9 mouse cellular contexts compared by ENCODE assay signal in the genomic region with DNA sequence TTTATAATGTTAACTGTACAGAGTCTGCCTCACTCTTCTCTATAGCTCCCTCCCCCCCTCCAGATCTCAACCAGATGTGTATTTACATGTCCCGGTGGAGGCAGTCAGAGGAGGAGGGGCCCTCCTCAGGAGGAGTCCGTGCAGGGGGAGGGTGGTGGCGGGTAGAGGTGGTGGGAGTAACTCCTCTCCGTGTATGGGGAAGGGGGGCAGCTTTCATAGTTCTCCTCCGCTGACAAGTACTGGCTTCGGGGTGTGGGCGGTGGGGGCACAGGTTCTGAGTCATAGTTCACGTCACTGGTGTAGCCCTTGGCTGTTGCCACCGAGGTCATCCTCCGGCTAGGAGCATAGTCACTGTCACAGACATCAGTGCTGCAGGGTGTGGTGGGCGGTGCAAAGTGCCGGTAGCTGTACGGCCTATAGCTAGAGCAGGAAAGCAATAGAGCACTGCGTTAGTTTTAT. TPM values are rescaled to one million over a fixed set of nuclear protein-coding genes. Genes with fewer than 3 reads are reported as not detected.
DNase-seq lines count a peak whose midpoint lies in the region; ATAC-seq and TF ChIP-seq lines count a peak whose summit lies in the region.
"Had no signal": no experiment of that assay in that cellular context is flagged by ENCODE, and none has a peak within 500 bp of the region (broad histone marks: within the 10 kb centered on the region; RNA-seq: fewer than 3 reads in every experiment).

No protein-coding gene starts in this region.

- no peak for TF ChIP-seq EP300 in heart, postnatal 0 days (IDR thresholded peaks at IDR 0.05; ENCODE audit: low read depth)

- no peaks in the 10 kb centered on the region for H3K4me1 ChIP-seq in heart, postnatal 0 days (ENCODE audit: control insufficient read depth, insufficient read depth)
- peaks cover 6% of the 10 kb centered on the region; the same call in 1 of the 2 replicates for H3K4me1 ChIP-seq in heart, embryonic 10.5 days
- peaks cover 12% of the 10 kb centered on the region for H3K4me1 ChIP-seq in embryonic facial prominence, embryonic 10.5 days
- H3K4me1 ChIP-seq in neural tube, embryonic 15.5 days, result 0 out of 2 replicates have a peak, but pooled peaks cover 3% of the 10 kb centered on the region
- no peaks in the 10 kb centered on the region for H3K4me1 ChIP-seq in cerebellum, adult 2 months (ENCODE audit: control insufficient read depth, insufficient read depth, low read length)

- no peak overlapping the region for H3K4me2 ChIP-seq in heart, postnatal 0 days (ENCODE audit: low read depth, low read length)
- no peak overlapping the region for H3K4me2 ChIP-seq in neural tube, embryonic 15.5 days

- WGBS in heart, postnatal 0 days, result 60% methylated on average over 14 of the region's 14 CpGs
- 60% methylated on average over 14 of the region's 14 CpGs for WGBS in heart, embryonic 10.5 days
- WGBS in embryonic facial prominence, embryonic 10.5 days, result 54% methylated on average over 14 of the region's 14 CpGs
- WGBS in neural tube, embryonic 15.5 days, result 61% methylated on average over 14 of the region's 14 CpGs
- 68% methylated on average over 14 of the region's 14 CpGs for WGBS in cerebellum, adult 2 months

- H3K4me3 ChIP-seq in heart, postnatal 0 days (ENCODE audit: low read depth, low read length), result no peak overlapping the region
- H3K4me3 ChIP-seq in heart, embryonic 10.5 days, result no peak overlapping the region
- H3K4me3 ChIP-seq in embryonic facial prominence, embryonic 10.5 days, result no peak overlapping the region
- no peak overlapping the region for H3K4me3 ChIP-seq in neural tube, embryonic 15.5 days (replicated peaks)
- H3K4me3 ChIP-seq in cerebellum, adult 2 months (replicated peaks; ENCODE audit: insufficient read depth, low read depth, low read length), result no peak overlapping the region

- TF ChIP-seq POLR2A in cerebellum, adult 2 months (IDR thresholded peaks at IDR 0.05; ENCODE audit: borderline replicate concordance, insufficient read depth, low read length), result no peak

- no peak for DNase-seq in heart, postnatal 0 days (ENCODE audit: low spot score)
- no peak for DNase-seq in heart, embryonic 10.5 days (ENCODE audit: low spot score)
- peak; percentile 51 for DNase-seq in CD4-positive, CD25-positive, alpha-beta regulatory T cell, adult 2 months (ENCODE audit: low read depth, low spot score)
- peak; percentile 76 for DNase-seq in embryonic facial prominence, embryonic 10.5 days (ENCODE audit: low spot score)
- DNase-seq in induced T-regulatory cell, adult 2 months (ENCODE audit: low read depth), result peak; percentile 28
- DNase-seq in cerebellum, adult 11-12 months, result no peak
- DNase-seq in cerebellum, adult 2 months, result no peak

- TF ChIP-seq CTCF in heart, postnatal 0 days (IDR thresholded peaks at IDR 0.05; ENCODE audit: low read depth), result no peak
- no peak for TF ChIP-seq CTCF in cerebellum, adult 2 months (IDR thresholded peaks at IDR 0.05; ENCODE audit: borderline replicate concordance, insufficient read depth, low read depth, low read length)

- H3K27me3 ChIP-seq in heart, postnatal 0 days (ENCODE audit: control insufficient read depth, insufficient read depth, low read length), result no peaks in the 10 kb centered on the region
- H3K27me3 ChIP-seq in heart, embryonic 10.5 days (ENCODE audit: insufficient read depth, poor library complexity, severe bottlenecking), result no peaks in the 10 kb centered on the region
- H3K27me3 ChIP-seq in embryonic facial prominence, embryonic 10.5 days (replicated peaks; ENCODE audit: low read depth, poor library complexity, severe bottlenecking), result no peaks in the 10 kb centered on the region
- H3K27me3 ChIP-seq in neural tube, embryonic 15.5 days (replicated peaks), result no peaks in the 10 kb centered on the region
- H3K27me3 ChIP-seq in cerebellum, adult 2 months (ENCODE audit: control insufficient read depth, insufficient read depth, low read length), result no peaks in the 10 kb centered on the region

- 0 out of 2 replicates have a peak, but pooled peaks have one; percentile 20 for ATAC-seq in heart, postnatal 0 days (ENCODE audit: insufficient read depth, low read depth)
- ATAC-seq in neural tube, embryonic 15.5 days (ENCODE audit: low FRiP score), result peak; percentile 61

- H3K36me3 ChIP-seq in heart, postnatal 0 days (replicated peaks; ENCODE audit: control insufficient read depth, insufficient read depth, low read length), result peaks cover 78% of the 10 kb centered on the region
- peaks cover 73% of the 10 kb centered on the region for H3K36me3 ChIP-seq in heart, embryonic 10.5 days
- peaks cover 92% of the 10 kb centered on the region for H3K36me3 ChIP-seq in embryonic facial prominence, embryonic 10.5 days (replicated peaks)
- peaks cover 58% of the 10 kb centered on the region for H3K36me3 ChIP-seq in neural tube, embryonic 15.5 days

- no peak overlapping the region for H3K27ac ChIP-seq in heart, postnatal 0 days (ENCODE audit: low read depth)
- no peak overlapping the region for H3K27ac ChIP-seq in heart, embryonic 10.5 days
- peak overlapping the region; percentile 57; the same call in 1 of the 2 replicates for H3K27ac ChIP-seq in embryonic facial prominence, embryonic 10.5 days (replicated peaks)
- no peak overlapping the region for H3K27ac ChIP-seq in neural tube, embryonic 15.5 days (replicated peaks)
- no peak overlapping the region for H3K27ac ChIP-seq in cerebellum, adult 2 months (ENCODE audit: insufficient read depth, low read length)

- H3K9ac ChIP-seq in heart, postnatal 0 days (replicated peaks; ENCODE audit: low read depth, low read length), result no peak overlapping the region
- no peak overlapping the region for H3K9ac ChIP-seq in neural tube, embryonic 15.5 days (replicated peaks)

- H3K9me3 ChIP-seq in heart, postnatal 0 days (replicated peaks; ENCODE audit: control insufficient read depth, low read length), result no peaks in the 10 kb centered on the region
- no peaks in the 10 kb centered on the region for H3K9me3 ChIP-seq in heart, embryonic 10.5 days
- H3K9me3 ChIP-seq in embryonic facial prominence, embryonic 10.5 days, result no peaks in the 10 kb centered on the region
- no peaks in the 10 kb centered on the region for H3K9me3 ChIP-seq in neural tube, embryonic 15.5 days (replicated peaks)

RNA-seq across cellular contexts. Expression of a gene that starts 54.6 kb away (rescaled TPM):
- 0.69 TPM in 1 of 2 replicates, not detected in the other for total RNA-seq in heart, postnatal 0 days (2014; rRNA removed; ENCODE audit: low replicate concordance)
- polyA plus RNA-seq in heart, postnatal 0 days (2015; fragmentation: Nextera tagmentation; extraction: Ambion mirVana), result 0.22 TPM in 1 of 2 replicates, not detected in the other
- polyA plus RNA-seq in heart, embryonic 10.5 days (2016; fragmentation: Nextera tagmentation; extraction: Ambion mirVana), result 0.09 and 0.33 TPM in 2 replicates
- 0.47 and 0.74 TPM in 2 replicates for polyA plus RNA-seq in embryonic facial prominence, embryonic 10.5 days (2016; fragmentation: Nextera tagmentation; extraction: Ambion mirVana)
- polyA plus RNA-seq in neural tube, embryonic 15.5 days (2015; fragmentation: Nextera tagmentation; extraction: Ambion mirVana), result 0.18 and 6.7 TPM in 2 replicates
- not detected in 2 replicates for polyA plus RNA-seq in cerebellum, adult 2 months (2012; rRNA removed)
- total RNA-seq: gastrocnemius, postnatal 4 days had no signal

Comparison
In these comparisons a context has a peak if more than half of its experiments do, and no peak if none do; other contexts are left out.
1. DNase-seq: peak in CD4-positive, CD25-positive, alpha-beta regulatory T cell, adult 2 months (single experiment), embryonic facial prominence, embryonic 10.5 days (single experiment) and induced T-regulatory cell, adult 2 months (single experiment); none in heart, postnatal 0 days (single experiment), heart, embryonic 10.5 days (single experiment), cerebellum, adult 11-12 months (single experiment) and cerebellum, adult 2 months (0 of 2).